Mouse (Mus musculus) adrenal gland, postnatal 36 days (tissue): ENCODE measurements around the gene Mrpl36. TPM values are rescaled to one million over a fixed set of nuclear protein-coding genes. Genes with fewer than 3 reads are reported as not detected.

Source experiments
- DNase-seq, 2 experiments: peaks; one replicate each; pipeline ENCODE4 v3.0.0; 2021; ENCODE audit warnings: mixed read lengths in 1 of 2
- long read RNA-seq, 2 experiments: library from polyadenylated mRNA; stranded (forward); transcript quantifications; one replicate each; pipeline ENCODE4 v2.0.0; 2021; ENCODE audit warnings: borderline sequencing depth in 2 of 2
- total RNA-seq, 2 experiments: library from RNA; stranded (reverse); gene quantifications; 2 replicates each; pipeline ENCODE4 v1.2.3; 2021

Gene Mrpl36
- 10 to 100 TPM; 62.3 to 68.9 TPM for total RNA-seq
- long read RNA-seq, experiment 1, transcript Mrpl36-201 (2 exons, 923 nt), result major isoform, 86 of 91 reads
- long read RNA-seq, experiment 1, partial matches to known transcripts, result 0 of 91 reads
- long read RNA-seq, experiment 1, other reads (novel, unspliced or antisense), result 5 of 91 reads
- long read RNA-seq, experiment 2, transcript Mrpl36-201 (2 exons, 923 nt), result major isoform, 35 of 43 reads
- long read RNA-seq, experiment 2, partial matches to known transcripts, result 0 of 43 reads
- long read RNA-seq, experiment 2, other reads (novel, unspliced or antisense), result 4 of 43 reads

DNA sequence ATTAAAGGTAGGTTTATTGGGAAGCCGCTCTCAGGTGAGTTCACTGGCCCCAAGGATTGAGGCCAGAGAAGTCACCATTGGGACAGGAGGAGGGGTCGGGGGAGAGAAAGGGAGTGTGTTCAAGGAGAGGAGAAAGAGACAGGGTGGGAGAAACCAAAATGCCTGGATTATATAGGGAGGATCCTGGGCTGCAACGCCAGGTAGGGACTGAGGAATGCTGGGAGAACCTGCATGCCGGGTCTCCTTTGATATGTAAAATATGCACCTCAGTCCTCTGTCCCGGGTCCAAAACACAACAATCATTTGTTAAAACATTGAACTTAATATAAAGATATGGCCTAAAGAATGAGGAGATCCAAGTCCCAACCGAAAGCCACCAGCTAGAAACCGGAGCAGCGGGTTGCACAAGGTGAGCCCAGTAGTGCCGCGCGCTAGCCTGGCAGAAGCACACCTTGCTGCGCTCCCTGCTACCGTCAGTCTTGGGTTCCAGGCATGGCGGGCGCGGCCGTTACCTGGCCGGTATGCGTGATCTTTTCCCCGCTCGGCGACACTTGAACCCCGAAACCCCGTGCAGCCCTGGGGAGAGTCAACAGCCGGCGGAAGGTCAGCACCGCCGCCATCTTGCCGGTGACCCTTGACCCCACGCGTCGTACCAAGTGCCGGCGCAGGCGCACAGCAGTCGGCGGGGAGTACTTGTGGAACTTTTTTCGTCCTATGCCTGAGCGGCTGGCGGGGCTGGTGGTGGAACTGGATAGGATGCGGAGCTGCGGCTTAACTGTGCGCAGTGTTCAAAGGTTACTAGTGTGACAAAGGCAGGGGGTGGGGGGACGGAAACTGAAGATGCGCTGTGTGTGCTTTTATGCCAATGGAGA is at the start of gene Mrpl36, which contains the start of gene Ndufs6:
Mrpl36 (plus strand) TSS at position 687 of the 872 bp plus-strand sequence.
Ndufs6 (minus strand) TSS at position 716 of the 872 bp plus-strand sequence.
- peak; percentile 94 to 95 for DNase-seq

DNA sequence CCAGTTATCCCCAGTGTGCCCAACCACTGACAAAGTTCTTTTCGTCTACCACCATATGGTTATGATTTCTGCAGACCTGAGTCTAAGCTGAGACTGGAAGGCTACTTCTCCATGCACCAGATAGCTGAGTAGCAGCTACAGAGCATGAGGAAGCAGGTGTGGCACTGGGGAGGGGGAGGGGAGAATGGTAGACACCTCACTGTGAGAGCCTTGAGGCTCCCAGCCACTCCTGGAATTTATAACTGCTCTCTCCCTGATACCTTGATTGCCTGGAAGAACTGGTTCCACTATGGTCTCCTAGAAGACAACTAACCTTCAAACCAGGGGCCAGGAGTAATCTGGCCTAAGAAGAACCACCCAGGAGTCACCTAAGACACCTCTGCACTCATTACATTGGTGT is 49.1 kb upstream of the Mrpl36 start:
- no peak for DNase-seq

DNA sequence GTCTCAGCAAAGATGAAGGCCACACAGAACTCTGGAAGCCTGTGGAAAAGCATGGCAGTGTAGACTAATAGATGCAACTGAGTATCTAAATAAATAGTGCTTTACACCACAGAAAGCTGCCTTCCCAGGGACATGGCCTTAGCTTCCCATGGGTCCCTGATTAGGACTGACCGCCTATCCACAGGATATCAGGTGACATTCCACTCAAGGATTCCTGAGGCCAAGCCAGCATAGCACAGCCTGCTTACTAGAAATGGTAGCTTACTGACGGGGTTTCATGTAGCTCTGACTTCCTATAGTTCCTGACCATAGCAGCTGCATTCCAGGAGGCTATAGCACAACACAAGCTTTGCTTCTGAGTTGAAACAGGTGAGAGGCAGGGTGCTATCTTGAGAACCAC is 45.9 kb upstream of the Mrpl36 start:
- DNase-seq, result no peak

DNA sequence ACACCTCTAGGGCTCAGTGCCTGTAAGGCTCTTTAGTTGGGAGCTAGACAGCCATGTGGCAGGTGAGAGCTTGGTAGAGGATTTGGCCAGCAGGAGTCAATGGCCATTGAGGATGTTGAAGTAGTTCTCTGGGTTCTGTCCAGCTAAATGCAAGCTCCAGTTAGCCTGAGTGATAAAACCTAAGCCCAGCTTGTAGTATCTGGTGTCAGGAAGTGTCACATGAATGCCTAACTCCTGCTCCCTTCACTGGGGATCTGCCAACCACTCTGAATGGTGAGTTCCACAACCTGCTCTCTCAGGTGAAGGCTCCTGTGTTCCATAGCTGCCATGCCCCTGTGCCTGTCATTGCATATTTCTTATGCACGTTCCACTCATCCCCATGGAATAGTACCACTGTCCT is 44.8 kb upstream of the Mrpl36 start:
- DNase-seq, result no peak

DNA sequence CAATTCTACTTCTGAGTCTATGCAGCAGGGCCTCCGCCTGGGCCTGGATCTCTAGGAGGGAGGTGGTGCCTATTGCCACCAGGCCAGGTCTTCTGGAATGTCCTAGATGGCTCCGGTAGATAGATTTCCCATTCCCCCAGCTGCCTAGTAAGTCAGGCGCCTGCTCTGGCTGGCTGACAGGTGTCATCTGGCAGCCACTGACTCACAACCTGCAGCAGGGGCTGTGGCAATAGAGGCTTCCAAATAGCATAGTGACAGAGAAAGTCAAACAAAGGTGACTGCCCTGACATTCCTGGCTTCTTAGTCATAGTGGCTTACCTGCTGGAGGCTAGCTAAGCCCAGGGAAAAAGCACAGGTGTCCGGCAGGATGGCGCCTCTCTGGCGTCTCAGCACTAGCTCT is 38.1 kb upstream of the Mrpl36 start:
- no peak for DNase-seq

DNA sequence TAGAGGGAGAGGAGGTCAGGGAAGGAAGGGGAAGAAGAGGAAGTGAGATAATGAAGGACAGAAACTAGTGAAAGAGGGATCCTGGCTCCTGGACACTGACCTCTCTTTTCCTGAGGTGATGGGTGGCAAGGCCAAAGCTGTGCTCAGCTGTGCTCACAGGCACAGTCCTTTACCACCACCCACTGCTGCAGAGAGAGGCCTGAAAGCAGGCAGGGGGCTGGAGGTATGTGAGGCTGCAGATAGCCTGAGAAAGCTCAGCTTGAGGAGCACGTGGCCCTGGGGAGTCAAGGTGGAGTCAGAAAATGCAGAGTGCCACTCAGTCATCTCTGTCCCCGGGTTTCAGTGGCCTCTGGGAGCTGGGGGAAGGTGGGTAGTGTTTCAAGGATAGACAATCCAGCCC is 37.2 kb upstream of the Mrpl36 start:
- DNase-seq, result no peak

DNA sequence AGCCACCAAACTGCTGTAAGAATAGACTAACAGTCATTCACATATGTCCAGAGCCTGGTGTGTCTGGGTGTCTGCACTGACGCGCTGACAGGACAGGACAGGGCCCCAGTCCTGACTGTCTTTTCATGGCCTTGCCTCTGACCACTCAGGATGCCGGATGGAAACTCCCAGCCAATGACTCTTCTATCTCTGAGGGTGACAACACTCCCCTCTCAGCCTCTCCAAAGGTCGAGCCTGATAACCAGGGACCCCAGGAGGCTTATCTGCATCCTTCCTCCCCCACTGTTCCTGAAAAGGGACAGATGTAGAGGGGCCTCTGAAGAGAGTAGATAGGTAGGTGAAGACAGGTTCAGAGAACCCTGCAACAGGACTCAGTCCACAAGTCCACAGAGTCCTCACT is 29.6 kb upstream of the Mrpl36 start:
- no peak for DNase-seq

DNA sequence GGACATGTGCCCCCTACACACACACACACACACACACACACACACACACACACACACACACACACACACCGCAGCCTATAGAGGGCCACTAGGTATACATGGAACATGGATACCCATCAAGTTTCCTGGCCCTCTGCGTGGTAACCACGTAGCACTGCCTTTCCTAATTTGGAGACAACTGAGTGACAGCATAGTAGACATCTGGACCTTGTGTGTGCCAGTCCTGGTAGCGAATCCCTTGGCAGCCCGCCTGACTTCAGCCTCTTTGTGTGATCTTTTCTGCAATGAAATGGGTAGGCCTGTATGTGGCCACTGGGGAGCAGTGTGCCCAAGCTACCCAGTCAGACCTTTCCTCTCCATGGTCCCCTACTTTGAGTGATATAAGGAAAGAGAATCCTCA is 29.0 kb upstream of the Mrpl36 start:
- DNase-seq, result no peak

DNA sequence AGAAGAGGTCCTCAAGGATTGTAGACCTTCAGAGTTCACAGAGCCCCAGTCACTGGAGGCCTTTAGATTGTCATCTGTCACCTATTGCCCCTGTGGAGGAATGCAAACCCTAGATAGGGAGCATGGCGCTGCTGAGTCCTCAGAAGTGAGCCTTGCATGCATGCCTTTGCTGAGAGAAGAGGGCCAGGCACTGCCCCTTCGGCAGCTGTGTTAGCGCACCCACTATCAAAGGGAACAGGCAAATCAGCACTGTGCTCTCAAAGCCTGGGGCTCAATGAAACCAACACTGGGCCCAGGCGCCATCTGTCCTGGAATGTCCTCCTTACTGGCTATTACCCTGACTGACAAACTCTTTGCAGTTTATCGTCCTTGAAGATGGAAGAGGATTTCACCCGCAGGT is 23.6 kb upstream of the Mrpl36 start:
- DNase-seq, result no peak

DNA sequence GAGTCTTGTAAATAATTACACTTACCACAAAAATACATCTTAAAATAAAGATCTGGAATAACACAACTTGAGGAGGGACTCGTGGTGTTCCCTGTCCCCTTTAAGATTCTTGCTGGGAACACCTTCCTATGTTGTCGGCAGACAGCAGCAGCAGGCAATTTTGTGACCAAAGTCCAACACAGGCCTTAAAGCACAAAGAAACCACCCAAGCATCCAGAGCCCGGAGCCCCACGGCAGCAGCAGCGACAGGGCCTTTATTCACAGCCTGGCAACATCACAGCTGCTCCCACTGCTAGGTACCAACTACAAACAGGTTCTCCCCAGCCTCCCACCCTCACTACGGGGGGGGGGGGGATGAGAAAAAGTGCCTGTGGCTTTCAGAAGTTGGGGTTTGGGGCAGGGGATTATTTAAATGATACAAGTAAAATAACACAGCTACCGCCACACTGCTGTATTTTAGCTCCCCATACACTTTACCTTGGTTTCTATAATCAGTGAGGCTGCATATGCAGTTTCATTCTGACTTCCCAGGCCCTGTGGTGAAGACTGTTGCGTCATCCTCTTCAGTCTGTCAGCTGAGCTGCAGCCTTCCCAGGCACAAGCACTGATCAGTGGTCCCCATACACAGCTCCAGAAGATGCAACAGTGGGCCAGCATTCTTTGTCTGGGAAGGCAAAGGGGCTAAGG is 22.8 kb upstream of the Mrpl36 start:
- DNase-seq, result no peak

DNA sequence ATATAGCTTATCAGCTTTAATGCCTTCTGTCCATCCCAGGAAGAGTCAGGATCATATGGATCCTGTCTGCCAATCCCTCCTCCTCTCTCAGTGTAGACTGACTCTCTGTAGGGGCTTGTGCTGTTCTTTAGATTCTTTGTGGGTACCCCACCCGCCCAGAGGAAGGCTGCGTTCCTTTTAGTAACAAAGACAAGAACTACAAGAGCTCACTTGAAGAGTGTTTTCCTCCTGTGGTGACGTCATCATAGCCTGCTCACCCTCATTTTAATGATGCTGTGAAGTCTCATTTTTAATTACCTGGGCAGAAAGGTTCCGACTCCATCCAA is 22.3 kb upstream of the Mrpl36 start:
- DNase-seq, result no peak

DNA sequence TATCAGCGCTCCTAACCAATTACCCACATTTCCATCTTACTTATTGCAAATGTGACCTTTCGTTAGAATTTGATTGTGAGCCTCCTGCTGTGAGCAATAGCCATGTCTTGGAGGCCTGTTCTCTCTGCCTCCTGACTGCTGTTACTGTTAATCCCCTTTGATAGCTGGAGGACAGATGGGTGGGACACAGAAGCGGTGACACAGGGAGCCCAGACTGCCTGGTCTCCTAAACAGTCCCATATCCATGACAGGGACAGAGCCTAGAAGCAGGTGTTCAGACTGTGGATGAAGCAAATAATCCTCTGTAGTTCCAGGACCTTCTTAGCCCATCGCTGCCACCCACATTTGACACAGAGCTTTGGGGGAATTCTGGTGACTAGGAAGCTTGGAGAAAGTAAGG is 21.9 kb upstream of the Mrpl36 start:
- DNase-seq, result no peak

DNA sequence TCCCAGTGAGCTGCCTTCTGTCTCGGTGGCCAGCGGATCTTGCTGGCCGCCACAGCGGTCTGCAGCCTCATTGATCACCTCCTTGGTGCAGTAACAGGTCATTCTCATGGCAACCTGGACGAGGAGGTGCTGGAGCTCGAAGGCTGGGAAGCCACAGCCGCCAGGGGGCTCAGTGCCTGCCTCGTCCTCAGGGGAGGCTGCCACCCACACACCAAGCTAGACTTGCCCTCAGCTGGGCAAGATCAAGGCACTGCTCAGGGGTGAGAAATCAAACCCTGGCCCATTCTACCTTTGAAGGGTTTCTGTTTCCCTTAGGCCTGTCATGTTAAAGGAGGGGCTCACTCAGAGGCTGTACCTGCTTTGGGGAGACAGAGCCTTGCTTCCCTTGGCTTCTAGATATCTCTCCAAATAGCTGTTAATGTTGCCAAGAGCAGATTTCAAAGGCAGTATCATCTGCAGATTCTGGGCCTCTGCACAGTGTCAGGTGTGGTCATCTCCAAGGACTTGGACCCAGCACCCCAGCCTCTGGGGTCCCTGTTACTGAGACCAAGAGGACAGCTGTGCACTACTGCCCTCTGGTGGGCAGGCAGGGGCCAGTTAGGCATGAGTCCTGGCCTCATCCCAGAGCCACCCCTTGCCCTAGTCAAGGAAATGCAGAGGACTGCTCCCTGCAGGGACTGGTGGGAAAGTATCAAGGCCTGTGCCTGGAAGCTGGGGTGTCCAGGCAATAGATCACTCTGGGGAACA is 18.0 kb upstream of the Mrpl36 start:
- DNase-seq, result peak; percentile 54 to 72

DNA sequence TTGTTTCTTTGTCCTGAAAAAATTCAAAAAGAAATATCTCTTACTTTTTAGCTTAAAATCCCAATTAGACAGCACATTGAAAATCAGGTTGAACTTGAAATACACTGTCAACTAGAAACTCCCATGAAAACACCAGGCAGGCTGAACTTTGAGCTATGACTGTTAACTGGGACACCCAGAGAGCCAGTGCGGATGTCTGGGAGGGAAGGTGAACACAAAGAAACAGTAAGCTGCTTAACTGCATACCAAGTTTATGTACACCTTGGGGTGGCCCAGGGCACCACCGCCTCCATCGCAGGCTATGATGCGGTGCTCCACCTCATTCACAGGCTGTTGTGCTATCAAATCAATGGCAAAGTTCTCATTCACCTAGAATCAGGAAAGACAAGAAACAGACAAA is 8.3 kb upstream of the Mrpl36 start:
- no peak for DNase-seq

DNA sequence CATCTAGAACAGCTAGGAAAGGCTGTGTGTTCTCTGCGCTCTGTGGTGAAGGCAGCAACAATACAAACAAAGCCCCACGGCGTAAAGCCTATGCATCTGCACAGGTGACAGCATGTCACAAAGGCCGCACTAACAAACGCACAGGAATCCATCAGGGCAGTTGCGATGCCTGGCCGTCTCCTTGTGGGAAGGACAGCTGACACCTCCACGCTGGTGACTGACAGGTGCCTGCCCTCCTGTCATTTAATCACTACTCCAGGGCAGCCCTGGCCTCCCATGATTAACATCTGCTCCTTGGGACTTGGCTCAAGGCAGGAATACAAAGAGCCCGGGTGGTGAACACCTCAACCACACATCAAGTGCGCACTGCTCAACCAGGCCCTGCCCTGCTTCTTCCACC is 5.7 kb upstream of the Mrpl36 start:
- DNase-seq, result no peak

DNA sequence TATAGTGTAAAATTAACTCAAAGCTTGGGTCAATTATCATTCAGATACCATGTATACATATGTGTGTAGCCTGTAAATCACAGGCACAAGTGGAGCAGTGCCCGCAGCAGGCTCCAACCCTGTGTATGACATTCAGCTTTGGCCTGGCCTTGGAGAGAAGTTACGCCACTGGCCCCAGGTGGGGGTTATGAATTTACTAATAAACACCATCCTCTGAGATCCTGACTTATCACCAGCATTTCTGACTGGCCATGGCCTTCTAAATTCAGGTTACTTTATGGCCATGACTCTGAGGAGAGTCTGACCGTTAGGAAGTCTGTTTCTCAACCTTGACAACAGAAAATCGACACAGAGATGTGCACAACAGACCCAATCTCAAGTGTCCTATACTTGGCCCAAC is 4.9 kb upstream of the Mrpl36 start:
- peak in 1 of 2 experiments; percentile 28 for DNase-seq

DNA sequence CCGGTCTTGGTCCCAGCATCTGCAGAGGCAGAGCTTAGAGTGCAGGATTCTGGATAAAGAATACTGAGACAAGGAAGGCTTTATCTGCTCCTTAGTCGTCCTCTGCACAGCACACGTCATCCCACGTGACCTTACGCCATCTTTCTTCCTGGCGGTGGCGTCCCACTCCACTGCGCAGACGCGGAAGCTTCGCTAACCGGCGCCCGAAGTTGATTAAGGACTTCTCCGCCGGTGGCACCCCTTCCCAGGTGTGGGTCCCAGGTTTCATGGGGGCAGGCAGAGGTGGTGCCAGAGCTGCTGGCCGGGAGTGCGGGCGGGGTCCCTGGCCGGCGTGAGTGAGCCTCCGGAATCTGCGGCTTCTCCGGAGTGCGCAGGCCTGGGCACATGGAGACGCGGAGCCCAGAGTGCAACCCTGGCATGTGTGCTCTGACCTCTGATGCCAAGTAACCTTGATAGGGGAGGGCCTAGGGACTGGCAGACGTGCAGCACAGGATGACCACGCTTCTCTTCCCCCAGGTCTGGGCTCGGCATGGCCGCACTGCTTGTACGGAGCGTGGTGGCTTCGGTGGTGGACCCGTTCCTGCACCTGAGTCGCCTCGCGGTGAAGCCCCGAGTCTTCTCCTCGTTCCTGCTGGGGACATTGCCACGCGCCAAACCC is 2.7 kb downstream of the Mrpl36 start:
- DNase-seq, result peak; percentile 90 to 92

DNA sequence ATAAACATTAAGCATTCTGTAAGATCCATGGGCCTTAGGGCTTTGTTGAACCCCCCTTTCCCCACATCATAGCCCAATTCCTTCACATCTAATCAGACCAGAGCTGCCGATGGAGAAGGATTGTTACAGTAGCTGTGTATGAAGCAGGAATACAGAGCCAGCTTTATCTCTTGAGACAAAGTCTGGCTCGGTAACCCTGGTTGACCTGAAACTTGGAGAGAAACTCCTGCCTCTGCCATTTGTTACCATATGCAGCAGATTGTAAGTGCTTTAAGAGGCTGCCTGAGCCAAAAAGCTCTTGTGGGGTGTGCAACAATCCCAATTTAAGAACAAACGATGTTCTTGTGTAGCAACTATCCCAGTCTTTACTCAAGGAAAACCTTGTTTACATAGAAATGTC is 3.4 kb downstream of the Mrpl36 start:
- no peak for DNase-seq

DNA sequence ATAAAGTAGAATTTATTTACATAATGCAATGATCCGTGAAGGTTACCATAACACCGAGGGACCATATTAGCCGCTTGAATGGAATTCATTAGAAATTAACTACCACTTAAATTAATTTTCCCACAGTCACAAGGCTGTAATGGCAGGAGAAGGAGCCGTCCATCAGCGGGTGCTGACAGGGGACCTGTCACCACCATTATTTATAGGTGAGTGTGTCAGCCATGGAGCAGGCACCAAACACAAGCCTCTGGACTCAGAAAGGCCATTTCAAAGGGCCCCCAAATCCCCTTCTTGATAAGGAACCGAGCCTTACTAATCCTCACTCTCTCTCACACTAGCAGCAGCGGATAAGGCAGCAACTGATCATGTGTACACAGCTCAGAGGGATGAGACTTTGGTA is 8.4 kb downstream of the Mrpl36 start:
- no peak for DNase-seq

DNA sequence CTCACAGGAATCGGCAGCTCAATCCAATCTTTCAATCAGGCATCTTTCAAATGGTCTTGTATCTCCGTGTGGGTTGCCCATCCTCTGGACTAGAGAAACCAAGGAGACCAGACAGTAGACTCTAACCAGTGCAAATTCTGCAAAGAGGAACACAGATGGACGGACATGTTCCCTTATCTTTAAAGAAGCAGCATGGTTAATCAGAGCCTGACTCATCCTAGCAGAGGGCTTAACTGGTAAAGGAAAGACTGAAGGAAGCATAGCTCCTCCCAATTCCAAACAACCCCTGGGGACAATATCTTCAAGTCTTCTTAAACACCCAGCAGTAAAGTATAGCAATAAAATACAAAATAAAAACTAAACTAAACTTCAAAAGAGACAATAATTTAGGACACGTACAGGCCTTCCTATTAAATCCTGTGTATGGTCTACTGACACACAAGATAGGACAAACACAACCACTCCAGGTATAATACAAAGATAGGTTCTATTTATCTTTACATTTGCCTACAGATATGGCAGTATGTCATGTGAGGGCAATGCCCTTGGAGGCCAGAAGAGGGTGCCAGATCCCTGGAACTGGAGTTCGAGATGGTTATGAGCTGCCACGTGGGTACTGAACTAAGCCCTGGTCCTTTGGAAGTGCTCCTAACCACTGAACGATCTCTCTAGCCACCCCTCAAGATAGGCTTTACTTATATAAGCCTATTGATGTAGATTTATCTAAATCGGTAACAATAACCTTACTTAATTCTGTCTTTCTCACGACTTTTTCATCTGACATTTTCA is 17.0 kb downstream of the Mrpl36 start:
- peak in 1 of 2 experiments; percentile 5 for DNase-seq

DNA sequence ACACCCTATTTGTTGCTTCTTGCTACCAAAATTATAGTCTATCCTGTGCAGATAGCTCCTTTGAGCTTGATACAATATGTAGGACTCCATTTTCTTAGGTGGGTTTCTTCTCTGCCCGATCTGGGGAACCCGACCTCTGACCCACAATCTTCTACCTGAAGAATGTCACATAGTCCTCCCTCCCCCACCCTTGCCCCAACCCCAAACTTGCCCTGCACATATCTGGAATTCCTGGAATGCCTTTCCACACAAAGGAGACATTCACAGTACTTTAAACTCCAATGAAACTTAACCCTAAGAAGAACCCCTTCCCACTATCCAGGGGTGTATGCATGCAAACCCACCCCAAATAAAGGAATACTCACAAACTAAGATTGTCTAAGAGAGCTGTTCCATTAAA is 17.8 kb downstream of the Mrpl36 start:
- no peak for DNase-seq
